Mouse (Mus musculus) MEL (cell line): ENCODE measurements at regions not wholly inside any gene's neighbourhood (a gene's known extent, or its start where the extent isn't known, plus 50 kb on each side); places are given as distances from the start of the nearest gene placed in this dataset.

ENCODE experiments used
- DNase-seq: peaks from one replicate; pipeline ENCODE4 v3.0.0; 2011; ENCODE audit warnings: low read depth, low spot score
- H3K27ac ChIP-seq: 2 replicates; pipeline ENCODE4 v1.5.1; 2012; ENCODE audit warnings: low read depth, mild to moderate bottlenecking, control low read depth, low read length, moderate library complexity; ENCODE audit not compliant: control insufficient read depth
- H3K27me3 ChIP-seq, 2 experiments: fragments of 150-350 bp in 1 of 2; sonication (generic) in 1 of 2; 2 replicates each; pipeline ENCODE4 v1.6.1; 2012; ENCODE audit warnings: low read length in 2 of 2, mild to moderate bottlenecking in 2 of 2, improper control_type of control experiment in 1 of 2, moderate library complexity in 1 of 2; ENCODE audit not compliant: insufficient read depth in 2 of 2, control insufficient read depth in 1 of 2
- H3K36me3 ChIP-seq, 2 experiments: 2 replicates each; pipeline ENCODE4 v1.6.1; 2012 to 2014; ENCODE audit warnings: low read length in 2 of 2, improper control_type of control experiment in 1 of 2, inconsistent platforms in 1 of 2, mild to moderate bottlenecking in 1 of 2; ENCODE audit not compliant: insufficient read depth in 2 of 2, control insufficient read depth in 1 of 2
- H3K4me1 ChIP-seq, 2 experiments: fragments of 150-350 bp in 1 of 2; sonication (generic) in 1 of 2; 2 replicates each; pipeline ENCODE4 v1.6.1; 2012; ENCODE audit warnings: low read length in 2 of 2, improper control_type of control experiment in 1 of 2, mild to moderate bottlenecking in 1 of 2; ENCODE audit not compliant: insufficient read depth in 2 of 2, control insufficient read depth in 1 of 2
- H3K4me3 ChIP-seq, 2 experiments: fragments of 150-350 bp in 1 of 2; sonication (generic) in 1 of 2; 2 replicates each; pipeline ENCODE4 v1.5.1; 2012; ENCODE audit warnings: low read depth in 2 of 2, low read length in 2 of 2, mild to moderate bottlenecking in 2 of 2, moderate library complexity in 2 of 2, control low read depth in 1 of 2, improper control_type of control experiment in 1 of 2; ENCODE audit not compliant: control insufficient read depth in 1 of 2, insufficient read depth in 1 of 2
- H3K79me2 ChIP-seq: 2 replicates; pipeline ENCODE4 v1.6.1; 2012; ENCODE audit warnings: mild to moderate bottlenecking, low read length, moderate library complexity; ENCODE audit not compliant: control insufficient read depth, poor library complexity, insufficient read depth
- H3K9ac ChIP-seq: 2 replicates; pipeline ENCODE4 v1.6.1; 2012; ENCODE audit warnings: low read depth, mild to moderate bottlenecking, control low read depth, low read length, moderate library complexity; ENCODE audit not compliant: control insufficient read depth, poor library complexity, severe bottlenecking
- H3K9me3 ChIP-seq: fragments of 150-350 bp; sonication (generic); replicated peaks from 2 replicates; pipeline ENCODE4 v1.6.1; 2012; ENCODE audit warnings: mild to moderate bottlenecking, low read length, improper control_type of control experiment, moderate library complexity; ENCODE audit not compliant: insufficient read depth
- BHLHE40 ChIP-seq: IDR thresholded peaks from 2 replicates; pipeline ENCODE4 v1.6.1; 2012; ENCODE audit warnings: low read depth, mild to moderate bottlenecking, inconsistent platforms, low read length, improper control_type of control experiment, borderline replicate concordance
- CHD1 ChIP-seq: IDR thresholded peaks from 2 replicates; pipeline ENCODE4 v1.6.1; 2012; ENCODE audit warnings: low read depth, mild to moderate bottlenecking, inconsistent platforms, low read length, improper control_type of control experiment
- CTCF ChIP-seq, 3 experiments: IDR thresholded peaks in 2 of 3; conservative IDR thresholded peaks in 1 of 3; 2 replicates each; pipeline ENCODE4 v1.5.1; 2011 to 2012; ENCODE audit warnings: low read length in 3 of 3, low read depth in 2 of 3, mild to moderate bottlenecking in 2 of 3, improper control_type of control experiment in 1 of 3, inconsistent platforms in 1 of 3, mixed read lengths in 1 of 3, moderate library complexity in 1 of 3; ENCODE audit not compliant: control insufficient read depth in 1 of 3, insufficient read depth in 1 of 3, poor library complexity in 1 of 3, severe bottlenecking in 1 of 3
- ETS1 ChIP-seq: IDR thresholded peaks from 2 replicates; pipeline ENCODE4 v1.6.1; 2012; ENCODE audit warnings: low read depth, mild to moderate bottlenecking, inconsistent platforms, low read length, improper control_type of control experiment, moderate library complexity
- GABPA ChIP-seq: IDR thresholded peaks from 2 replicates; pipeline ENCODE4 v1.6.1; 2012; ENCODE audit warnings: low read depth, mild to moderate bottlenecking, inconsistent platforms, low read length, improper control_type of control experiment, moderate library complexity
- GATA1 ChIP-seq: IDR thresholded peaks from 2 replicates; pipeline ENCODE4 v1.6.1; 2011; ENCODE audit warnings: low read depth, low read length, improper control_type of control experiment
- HCFC1 ChIP-seq: IDR thresholded peaks from 2 replicates; pipeline ENCODE4 v1.6.1; 2012; ENCODE audit warnings: low read depth, mild to moderate bottlenecking, inconsistent platforms, low read length, improper control_type of control experiment, moderate library complexity
- KAT2A ChIP-seq: conservative IDR thresholded peaks from 2 replicates; pipeline ENCODE4 v1.6.1; 2012; ENCODE audit warnings: low read depth, low read length, improper control_type of control experiment, inconsistent platforms
- MYB ChIP-seq: IDR thresholded peaks from 2 replicates; pipeline ENCODE4 v1.6.1; 2011; ENCODE audit warnings: mild to moderate bottlenecking, low read depth, low read length, improper control_type of control experiment
- MYC ChIP-seq: IDR thresholded peaks from 2 replicates; pipeline ENCODE4 v1.6.1; 2011; ENCODE audit warnings: low read depth, mild to moderate bottlenecking, low read length, improper control_type of control experiment, moderate library complexity
- NRF1 ChIP-seq: IDR thresholded peaks from 2 replicates; pipeline ENCODE4 v1.6.1; 2014; ENCODE audit warnings: low read depth, mild to moderate bottlenecking, inconsistent platforms, low read length, improper control_type of control experiment, moderate library complexity; ENCODE audit not compliant: poor library complexity, insufficient read depth, severe bottlenecking
- POLR2AphosphoS2 ChIP-seq: IDR thresholded peaks from 2 replicates; pipeline ENCODE4 v1.6.1; 2011; ENCODE audit warnings: low read length, improper control_type of control experiment
- POLR2AphosphoS5 ChIP-seq: IDR thresholded peaks from 2 replicates; pipeline ENCODE4 v1.6.1; 2012; ENCODE audit warnings: low read depth, borderline replicate concordance, mild to moderate bottlenecking, inconsistent platforms, low read length, moderate library complexity, mixed read lengths
- RCOR1 ChIP-seq: IDR thresholded peaks from 2 replicates; pipeline ENCODE4 v1.6.1; 2012; ENCODE audit warnings: low read depth, mild to moderate bottlenecking, inconsistent platforms, low read length, improper control_type of control experiment
- SIN3A ChIP-seq: IDR thresholded peaks from 2 replicates; pipeline ENCODE4 v1.6.1; 2012; ENCODE audit warnings: low read length, improper control_type of control experiment, inconsistent platforms
- TAL1 ChIP-seq: IDR thresholded peaks from 2 replicates; pipeline ENCODE4 v1.6.1; 2012; ENCODE audit warnings: mild to moderate bottlenecking, inconsistent platforms, low read length, moderate library complexity, mixed read lengths
- TBP ChIP-seq: IDR thresholded peaks from 2 replicates; pipeline ENCODE4 v1.8.0; 2011; ENCODE audit warnings: low read depth, low read length, improper control_type of control experiment
- TCF12 ChIP-seq: IDR thresholded peaks from 2 replicates; pipeline ENCODE4 v1.6.1; 2014; ENCODE audit warnings: low read depth, mild to moderate bottlenecking, inconsistent platforms, low read length, improper control_type of control experiment, moderate library complexity
- USF2 ChIP-seq, 2 experiments: IDR thresholded peaks; 2 replicates each; pipeline ENCODE4 v1.6.1; 2011 to 2012; ENCODE audit warnings: improper control_type of control experiment in 2 of 2, low read length in 2 of 2, borderline replicate concordance in 1 of 2, inconsistent platforms in 1 of 2, low read depth in 1 of 2, mild to moderate bottlenecking in 1 of 2; ENCODE audit not compliant: insufficient read depth in 1 of 2
- ZC3H11A ChIP-seq: IDR thresholded peaks from 2 replicates; pipeline ENCODE4 v1.6.1; 2012; ENCODE audit warnings: low read depth, mild to moderate bottlenecking, inconsistent platforms, low read length, improper control_type of control experiment
- ZNF384 ChIP-seq: IDR thresholded peaks from 2 replicates; pipeline ENCODE4 v1.6.1; 2012; ENCODE audit warnings: low read depth, mild to moderate bottlenecking, inconsistent platforms, low read length, improper control_type of control experiment

- H3K4me3 ChIP-seq: no peak overlapping the region
- no peaks in the 10 kb centered on the region for H3K27me3 ChIP-seq
- TF ChIP-seq TBP (no peak), GATA1 (no peak), TCF12 (no peak), CHD1 (no peak), ZC3H11A (no peak), POLR2AphosphoS5 (no peak), SIN3A (no peak), NRF1 (no peak), GABPA (no peak), MYC (no peak), CTCF (IDR thresholded peaks at IDR 0.05 in 2 of 3, conservative IDR thresholded peaks at IDR 0.05 in 1 of 3; ENCODE audit: control insufficient read depth in 1 of 3, insufficient read depth in 1 of 3, low read depth in 2 of 3, low read length in 3 of 3, poor library complexity in 1 of 3, severe bottlenecking in 1 of 3) (no peak), MYB (no peak), KAT2A (no peak), ZNF384 (no peak), HCFC1 (no peak), RCOR1 (no peak), POLR2AphosphoS2 (no peak), USF2 (IDR thresholded peaks at IDR 0.05; ENCODE audit: borderline replicate concordance in 1 of 2, insufficient read depth in 1 of 2, low read depth in 1 of 2, low read length in 2 of 2) (no peak)
- TF ChIP-seq, all 39 proteins: peak for 0
- Histone ChIP-seq H3K27ac (no peak overlapping the region), H3K36me3 (no peaks in the 10 kb centered on the region), H3K79me2 (no peaks in the 10 kb centered on the region), H3K9me3 (no peaks in the 10 kb centered on the region), H3K4me1 (no peaks in the 10 kb centered on the region), H3K9ac (no peak overlapping the region)
- DNase-seq: no peak
These were observed 191.4 kb downstream of the Adcyap1 start for GRCm38 (mm10) chr17:93390256-93390655.

DNA sequence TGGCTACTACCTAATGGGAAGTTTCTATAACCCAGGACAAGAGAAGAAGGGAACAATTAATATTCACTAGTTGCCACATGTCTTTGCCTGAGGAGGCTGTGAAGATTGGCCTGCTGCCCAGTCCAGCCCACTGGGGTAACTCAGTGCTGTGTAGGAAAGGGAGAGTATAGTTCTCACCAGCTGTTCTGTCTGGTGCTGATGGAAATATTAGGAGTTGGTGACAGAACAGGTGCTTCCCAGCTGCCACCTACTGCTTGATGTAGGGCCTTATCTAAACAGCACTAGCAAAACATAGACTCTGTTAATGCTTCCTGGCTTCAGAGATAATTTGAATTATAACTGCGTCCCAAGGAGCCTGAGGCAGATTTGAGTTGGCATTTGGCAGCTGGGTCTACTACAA lies 210.5 kb downstream of the Adcyap1 start:
- no peaks in the 10 kb centered on the region for H3K79me2 ChIP-seq
- no peaks in the 10 kb centered on the region for H3K36me3 ChIP-seq
- H3K4me3 ChIP-seq: no peak overlapping the region
- no peak overlapping the region for H3K9ac ChIP-seq
- TF ChIP-seq ETS1 (0 out of 2 replicates have a peak, but pooled peaks have one; percentile 20), TAL1 (no peak), TCF12 (peak; percentile 79), BHLHE40 (no peak), NRF1 (no peak)
- no peak overlapping the region for H3K27ac ChIP-seq
- no peaks in the 10 kb centered on the region for H3K9me3 ChIP-seq
- DNase-seq: no peak
- no peaks in the 10 kb centered on the region for H3K4me1 ChIP-seq
- H3K27me3 ChIP-seq: no peaks in the 10 kb centered on the region
